Mouse (Mus musculus) kidney, postnatal 10 days (tissue): ENCODE measurements around the gene Lrrc55.

Experiments used
- DNase-seq: peaks from one replicate; pipeline ENCODE4 v3.0.0; 2021; ENCODE audit warnings: mixed read lengths

Gene Lrrc55

DNA sequence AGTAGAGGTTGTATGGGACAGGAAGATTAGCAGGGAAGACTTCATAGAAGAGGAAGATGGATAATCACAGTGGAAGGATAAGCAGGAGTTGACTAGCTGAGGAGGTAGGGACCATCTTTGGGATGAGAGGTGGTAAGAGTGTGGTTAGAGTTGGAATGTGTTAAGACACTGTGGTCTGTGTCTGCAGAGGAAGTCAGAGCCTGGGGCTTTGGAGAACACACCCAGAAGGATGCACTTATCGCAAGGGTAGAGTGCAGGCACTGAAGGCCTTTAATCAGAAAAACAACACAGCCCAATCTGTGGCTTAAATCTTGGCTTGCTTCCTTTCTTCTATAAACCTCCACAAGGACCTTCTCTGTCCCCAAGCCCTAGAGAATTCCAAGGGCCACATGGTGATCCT is 28.7 kb downstream of the Lrrc55 start:
- no peak for DNase-seq

GRCm38 (mm10) chr2:85167624-85168023 is 29.4 kb downstream of the Lrrc55 start:
- DNase-seq, result peak; percentile 45

DNA sequence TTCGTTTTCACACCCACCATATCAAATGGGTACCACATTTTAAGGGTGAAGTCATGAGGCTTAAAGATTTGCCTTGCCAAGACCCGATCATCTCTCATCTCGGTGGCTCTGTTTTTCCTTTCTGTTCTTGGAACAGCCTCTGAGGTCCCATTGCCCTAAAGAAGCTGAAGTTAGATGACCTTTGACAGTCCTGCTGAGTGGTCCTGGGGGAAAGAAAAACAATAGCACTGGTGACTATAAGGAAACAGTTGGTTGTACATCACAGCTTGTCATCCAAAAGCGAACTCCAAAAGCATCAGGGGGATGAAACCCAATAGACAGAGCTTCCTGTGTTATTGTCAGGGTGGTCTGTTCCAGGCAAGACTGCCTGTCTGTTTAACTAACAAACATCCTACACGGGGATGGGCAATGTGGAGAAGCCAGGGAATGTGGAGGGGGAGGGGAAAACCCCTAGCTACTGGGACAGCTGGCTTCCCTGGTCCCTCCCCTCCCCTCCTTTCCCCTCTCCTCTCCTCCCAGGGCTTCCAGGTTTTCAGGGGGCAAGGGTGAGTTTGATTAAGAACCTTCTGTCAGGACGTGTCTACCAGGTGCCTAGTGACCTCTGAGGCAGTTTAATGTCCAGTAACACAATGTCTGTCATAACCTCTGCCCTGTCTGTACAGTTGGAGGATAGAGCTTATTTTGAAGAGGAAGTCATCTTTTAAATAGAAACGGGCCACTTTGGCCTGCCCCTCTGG is 33.5 kb downstream of the Lrrc55 start:
- DNase-seq, result peak; percentile 74

GRCm38 (mm10) chr2:85161638-85162093 is 35.3 kb downstream of the Lrrc55 start:
- DNase-seq, result no peak

DNA sequence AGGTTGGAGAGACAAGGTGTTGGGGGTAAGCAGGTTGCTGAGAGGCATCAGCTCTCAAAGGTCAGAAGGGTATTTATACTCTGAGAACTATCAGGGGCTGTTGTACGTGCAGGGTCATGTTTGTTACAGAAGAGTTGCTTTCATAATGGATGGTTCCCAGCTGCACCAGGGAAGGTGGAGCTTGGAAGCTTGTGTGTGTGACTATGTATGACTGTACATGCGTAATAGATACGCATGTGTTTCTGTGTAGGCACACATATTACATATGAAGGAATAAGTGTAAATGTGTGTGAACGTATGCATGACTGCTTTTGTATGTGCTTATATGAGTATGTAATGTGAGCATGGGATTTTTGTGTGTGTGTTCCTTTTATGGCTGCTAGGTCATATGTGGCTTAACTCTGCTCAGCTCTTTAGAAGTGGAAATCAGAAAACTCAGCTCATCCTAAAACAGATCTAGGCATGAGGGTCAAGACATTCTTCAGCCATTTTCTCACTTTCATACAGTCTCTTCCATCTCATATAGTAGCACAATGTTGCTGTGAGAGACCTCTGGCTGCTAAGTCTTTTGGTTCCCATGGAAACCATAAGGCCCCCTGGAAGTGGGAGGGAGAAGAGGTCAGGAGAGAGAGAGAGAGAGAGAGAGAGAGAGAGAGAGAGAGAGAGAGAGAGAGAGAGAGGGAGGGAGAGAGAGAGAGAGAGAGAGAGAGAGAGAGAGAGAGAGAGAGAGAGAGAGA is 35.9 kb downstream of the Lrrc55 start:
- no peak for DNase-seq

DNA sequence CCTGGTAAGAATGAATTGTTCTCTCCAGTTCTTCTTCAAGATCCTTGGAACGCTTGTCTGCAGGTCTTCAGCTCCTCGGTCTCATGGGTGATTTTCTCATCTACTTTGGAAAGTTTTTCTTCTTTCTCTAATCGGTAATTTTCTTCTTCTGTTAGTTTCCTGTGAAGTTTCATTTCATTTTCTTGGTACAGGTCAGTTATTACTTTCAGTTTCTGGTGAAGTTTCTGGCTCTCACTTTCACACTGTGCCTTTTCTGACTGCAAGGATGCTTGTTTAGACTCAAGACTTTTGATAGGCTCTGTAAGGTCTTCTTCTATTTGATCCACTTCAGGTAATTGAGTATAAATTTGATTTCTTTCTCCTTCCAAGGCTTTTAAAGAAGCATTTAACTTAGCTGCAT is 39.6 kb downstream of the Lrrc55 start:
- no peak for DNase-seq

- DNase-seq, result no peak
Observed at GRCm38 (mm10) chr2:85156136-85156535, 40.9 kb downstream of the Lrrc55 start.

DNA sequence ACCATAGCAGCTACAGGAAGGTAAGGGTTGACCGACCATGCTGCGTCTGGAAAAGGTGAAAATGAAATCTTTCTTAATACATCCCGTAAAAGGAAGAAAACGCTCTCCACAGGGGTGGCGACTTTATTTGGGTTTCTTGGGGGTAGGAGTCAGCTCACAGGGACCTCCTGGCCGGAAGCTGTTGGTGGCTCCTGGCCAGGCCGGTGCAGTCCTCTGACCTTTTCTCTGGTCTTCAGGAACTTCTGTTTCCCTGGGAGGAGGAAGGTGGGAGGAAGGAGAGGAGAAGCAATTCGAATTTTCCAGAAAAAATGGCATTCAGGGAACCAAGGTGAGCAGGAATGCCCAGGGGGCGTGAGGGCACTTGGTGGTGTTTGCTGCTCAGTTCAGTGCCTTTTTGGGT is 41.7 kb downstream of the Lrrc55 start:
- DNase-seq, result peak; percentile 75

GRCm38 (mm10) chr2:85151233-85151632 is 45.8 kb downstream of the Lrrc55 start:
- no peak for DNase-seq

DNA sequence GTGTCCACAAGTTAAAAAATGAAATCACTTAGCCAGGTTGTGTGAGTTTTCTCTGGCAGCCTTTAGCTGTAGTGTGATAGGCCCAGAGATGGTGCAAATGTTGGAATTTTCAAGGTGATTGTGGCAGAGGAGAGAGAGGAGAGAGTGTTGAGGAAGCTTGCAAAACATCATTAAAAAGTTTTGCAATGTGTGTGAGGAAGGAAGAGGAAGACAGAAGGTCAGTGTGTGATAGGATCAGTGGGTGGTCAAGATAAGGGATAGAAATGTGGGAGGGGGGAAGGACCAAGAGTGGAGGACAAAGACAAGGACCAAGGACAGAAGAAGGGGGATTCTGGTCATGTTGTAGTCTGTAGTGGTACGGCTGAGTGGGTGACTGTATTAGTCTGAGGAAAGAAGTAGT is 46.6 kb downstream of the Lrrc55 start:
- no peak for DNase-seq

GRCm38 (mm10) chr2:85147481-85147880 is 49.5 kb downstream of the Lrrc55 start:
- no peak for DNase-seq

DNA sequence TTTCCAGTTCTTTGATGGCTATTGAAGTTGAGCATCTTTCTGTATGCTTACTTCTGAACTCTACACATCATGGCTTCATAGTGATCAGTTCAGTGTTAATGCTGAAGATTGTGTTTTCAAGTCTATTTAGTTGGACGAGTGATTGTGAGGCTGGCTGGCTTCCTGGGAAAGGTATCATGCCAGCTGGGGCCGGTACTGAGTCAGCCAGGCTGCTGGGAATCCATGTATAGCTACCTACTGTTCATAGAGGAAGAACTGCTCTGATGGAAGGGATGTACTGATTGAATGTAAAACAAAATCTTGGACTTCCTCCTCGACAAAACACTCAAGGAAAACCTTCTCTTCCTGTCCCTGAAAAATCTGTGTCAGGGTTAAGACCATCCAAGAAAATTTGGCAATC is 51.7 kb downstream of the Lrrc55 start:
- no peak for DNase-seq

GRCm38 (mm10) chr2:85144908-85145307 is 52.1 kb downstream of the Lrrc55 start:
- no peak for DNase-seq

- no peak for DNase-seq
Observed at GRCm38 (mm10) chr2:85140833-85141232, 56.2 kb downstream of the Lrrc55 start.

DNA sequence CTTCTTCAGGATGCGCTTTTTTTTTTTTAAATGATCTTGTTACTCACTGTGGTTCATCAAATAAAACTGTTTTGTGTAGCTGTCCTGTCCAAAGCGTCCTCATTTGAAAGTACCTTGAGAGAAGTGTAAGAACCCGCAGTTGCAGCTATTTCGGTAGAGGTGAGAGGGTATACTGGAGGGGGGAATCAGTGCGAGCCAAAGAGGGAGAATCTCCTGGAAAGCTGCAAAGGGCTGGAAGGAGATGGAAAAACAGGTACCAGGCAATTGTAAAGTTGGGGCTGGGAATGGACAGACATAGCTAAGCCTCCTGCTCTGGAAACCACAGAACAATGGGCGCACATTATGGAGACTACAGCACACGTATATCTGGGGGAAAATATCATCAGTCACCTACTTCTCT is 57.2 kb downstream of the Lrrc55 start:
- no peak for DNase-seq

DNA sequence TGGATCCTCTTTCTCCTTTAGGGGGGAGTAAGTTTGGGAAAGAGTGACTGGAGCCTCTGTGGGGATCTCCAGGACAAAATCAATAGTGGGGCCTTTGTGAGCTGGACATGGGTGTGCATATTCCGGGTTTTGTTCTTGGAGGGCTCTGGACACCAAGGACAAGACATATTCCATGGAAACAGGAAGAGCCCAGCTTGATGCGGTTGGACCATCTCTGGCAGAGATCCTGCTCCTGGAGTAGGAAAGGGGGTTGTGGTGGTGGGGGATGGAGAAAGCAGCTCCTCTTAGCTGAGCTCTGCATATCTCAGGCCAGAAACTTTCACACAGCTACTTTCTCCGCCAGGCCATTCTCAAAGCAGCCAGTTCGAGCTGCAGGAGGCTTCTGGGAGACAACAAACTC is 57.6 kb downstream of the Lrrc55 start:
- no peak for DNase-seq

DNA sequence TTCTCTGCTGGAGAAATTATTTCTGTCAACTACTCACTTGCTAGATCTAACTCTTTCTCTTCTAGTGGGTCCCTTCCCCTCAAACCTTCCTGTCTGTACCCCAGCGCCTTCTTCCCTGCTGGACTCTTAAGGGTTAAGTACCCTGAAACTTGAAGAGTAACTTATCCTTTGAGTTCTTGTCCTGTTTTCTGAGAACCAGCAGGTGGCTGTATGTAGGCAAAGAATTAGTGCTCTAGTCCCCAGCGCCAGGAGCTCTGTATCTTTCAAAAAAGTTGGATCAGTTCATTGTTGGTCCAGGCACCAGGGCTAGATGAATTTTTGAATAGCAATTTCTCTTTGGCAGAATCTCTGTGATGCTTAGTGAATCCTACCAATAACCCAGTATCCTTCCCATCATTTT is 58.9 kb downstream of the Lrrc55 start:
- DNase-seq, result peak; percentile 6

DNA sequence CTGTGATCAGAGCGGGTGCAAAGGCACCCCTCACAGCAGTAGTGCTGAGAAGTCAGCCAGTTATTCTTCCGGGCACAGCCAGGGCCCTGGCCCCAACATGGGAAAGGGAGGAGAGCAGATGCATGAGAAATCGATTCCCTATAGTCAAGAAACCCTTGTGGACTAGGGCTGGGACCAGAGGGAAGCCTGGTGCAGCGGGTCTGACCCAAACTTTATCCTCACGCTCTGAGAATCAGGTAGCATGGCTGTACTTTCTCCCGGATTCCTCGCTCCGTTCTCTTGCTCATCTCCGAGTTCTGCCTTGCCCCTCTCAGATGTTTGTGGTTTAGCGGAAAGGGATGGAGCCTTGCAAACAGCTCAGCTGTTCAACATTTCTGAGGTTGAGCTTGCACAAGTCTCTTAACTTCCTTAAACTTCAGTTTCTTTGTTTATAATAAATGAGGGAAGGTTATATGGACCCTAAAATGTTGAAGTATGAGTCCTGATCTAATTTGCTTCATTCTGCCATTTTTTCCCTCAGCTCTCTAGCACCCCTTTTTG is 59.3 kb downstream of the Lrrc55 start:
- DNase-seq, result peak; percentile 6

DNA sequence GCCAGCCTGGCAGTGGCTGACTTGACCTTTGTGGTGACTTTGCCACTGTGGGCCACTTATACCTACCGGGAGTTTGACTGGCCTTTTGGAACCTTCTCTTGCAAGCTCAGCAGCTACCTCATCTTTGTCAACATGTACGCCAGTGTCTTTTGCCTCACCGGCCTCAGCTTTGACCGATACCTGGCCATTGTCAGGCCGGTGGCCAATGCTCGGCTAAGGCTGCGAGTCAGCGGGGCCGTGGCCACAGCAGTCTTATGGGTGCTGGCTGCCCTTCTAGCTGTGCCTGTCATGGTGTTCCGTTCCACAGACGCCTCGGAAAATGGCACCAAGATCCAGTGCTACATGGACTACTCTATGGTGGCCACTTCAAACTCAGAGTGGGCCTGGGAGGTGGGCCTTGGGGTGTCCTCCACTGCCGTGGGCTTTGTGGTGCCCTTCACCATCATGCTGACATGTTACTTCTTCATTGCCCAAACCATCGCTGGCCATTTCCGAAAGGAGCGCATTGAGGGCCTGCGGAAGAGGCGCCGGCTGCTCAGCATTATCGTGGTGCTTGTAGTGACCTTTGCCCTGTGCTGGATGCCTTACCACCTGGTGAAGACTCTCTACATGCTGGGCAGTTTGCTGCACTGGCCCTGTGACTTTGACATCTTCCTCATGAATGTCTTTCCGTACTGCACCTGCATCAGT is 60.0 kb downstream of the Lrrc55 start:
- peak; percentile 24 for DNase-seq

DNA sequence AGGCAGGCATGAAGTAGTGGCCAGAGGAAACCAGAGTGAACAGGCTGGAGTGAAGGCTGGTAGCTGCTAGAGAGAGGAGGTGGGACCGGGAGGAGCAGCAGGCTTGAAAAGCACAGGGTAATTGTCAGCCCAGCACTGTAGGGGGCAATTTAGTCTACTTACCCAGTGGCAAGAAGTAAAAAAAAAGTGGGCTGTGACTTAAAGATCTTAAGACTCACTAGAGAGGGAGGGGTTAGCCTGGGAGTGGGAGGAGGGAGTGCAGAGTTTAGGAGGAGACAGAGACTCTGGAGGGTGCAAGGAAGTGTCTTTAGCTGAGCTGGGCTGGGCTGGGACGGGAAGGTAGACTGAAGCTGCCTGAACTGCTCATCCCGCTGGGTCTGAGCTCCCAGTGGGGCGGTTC is 60.9 kb downstream of the Lrrc55 start, which contains the start of gene Aplnr:
TSS of gene Aplnr (plus strand) at position 137 of the 400 bp plus-strand sequence.
- peak; percentile 76 for DNase-seq

GRCm38 (mm10) chr2:85135099-85135498 is 61.9 kb downstream of the Lrrc55 start:
- peak; percentile 18 for DNase-seq

DNA sequence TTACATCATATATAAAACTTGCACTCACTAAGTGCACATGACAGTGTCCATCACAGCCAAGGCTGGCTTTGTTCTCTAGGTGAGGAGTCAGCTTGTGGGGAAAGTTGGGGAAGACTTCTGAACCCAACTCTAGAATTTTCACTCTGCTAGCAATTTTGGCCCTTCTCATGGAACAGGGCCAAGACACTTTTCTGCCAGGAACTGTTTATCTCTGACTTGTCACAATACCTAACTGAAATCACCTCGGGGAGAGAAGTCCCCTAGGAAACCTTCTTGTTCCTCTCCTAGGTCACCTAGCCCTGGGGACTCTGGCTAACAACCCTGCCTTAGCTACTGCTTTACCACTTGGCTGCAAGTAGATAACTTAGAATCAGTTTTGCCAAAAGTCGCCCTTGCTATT is 64.8 kb downstream of the Lrrc55 start:
- peak; percentile 20 for DNase-seq

DNA sequence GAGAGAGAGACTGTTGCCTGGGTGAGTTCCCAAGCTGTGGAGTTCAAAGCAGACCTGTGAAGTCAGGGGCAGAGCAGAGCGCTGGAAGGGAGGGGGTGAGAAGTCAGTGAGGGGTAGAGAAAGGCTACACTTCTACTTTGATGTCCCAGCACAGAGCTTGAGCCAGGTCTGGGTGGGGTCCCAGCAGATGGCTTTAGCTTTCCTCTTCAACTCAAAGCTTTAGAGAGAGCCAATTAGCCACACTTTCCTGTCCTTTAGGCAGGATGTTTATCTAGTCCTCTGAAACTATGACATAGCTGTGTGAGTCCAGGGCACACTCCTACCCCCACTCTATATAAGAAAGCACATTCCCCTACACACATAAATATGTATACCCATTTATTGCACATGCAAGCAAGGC is 65.3 kb downstream of the Lrrc55 start:
- DNase-seq, result peak; percentile 53
